Mouse (Mus musculus): ENCODE measurements around the gene Fer1l4. TPM values are rescaled to one million over a fixed set of nuclear protein-coding genes. Genes with fewer than 3 reads are reported as not detected.
A peak's percentile ranks its signal among the peaks of the same experiment; 100 is the strongest.

The Fer1l4 gene
- total RNA-seq, 4 experiments from 2014 or later, result not detected

DNA sequence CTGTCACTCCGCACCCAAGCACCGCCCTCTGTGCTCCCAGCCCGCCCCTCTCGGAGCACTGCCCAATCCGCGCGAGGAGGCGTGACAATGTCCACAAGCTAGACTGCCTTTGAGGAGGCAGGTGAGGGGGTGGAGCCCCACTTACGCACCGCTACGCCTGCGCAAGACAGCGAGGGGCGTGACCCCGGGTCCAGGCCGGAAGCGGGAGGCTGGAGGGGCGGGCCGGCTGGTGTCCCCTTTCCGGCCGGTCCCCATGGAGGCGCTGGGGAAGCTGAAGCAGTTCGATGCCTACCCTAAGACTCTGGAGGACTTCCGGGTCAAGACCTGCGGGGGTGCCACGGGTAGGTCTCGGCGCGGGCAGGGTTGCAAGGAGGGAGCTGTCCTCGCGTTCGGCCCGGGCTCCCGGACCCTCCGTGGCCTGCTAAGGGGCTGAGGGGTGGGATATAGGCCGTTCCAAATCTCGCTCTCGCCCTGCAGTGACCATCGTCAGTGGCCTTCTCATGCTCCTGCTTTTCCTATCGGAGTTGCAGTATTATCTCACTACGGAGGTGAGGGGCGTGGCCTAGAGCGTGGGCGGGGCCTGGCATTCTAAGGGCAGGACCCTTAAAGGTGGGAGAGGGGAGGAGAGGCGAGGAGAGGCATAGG lies 44.7 kb downstream of the Fer1l4 start, which contains the start of the genes 6430550D23Rik and Ergic3:
6430550D23Rik (minus strand) TSS at position 90 of the 645 bp plus-strand sequence.
Ergic3 (plus strand) TSS at position 158 of the 645 bp plus-strand sequence.
- DNase-seq (ENCODE audit: low spot score), result peak; percentile 97

DNA sequence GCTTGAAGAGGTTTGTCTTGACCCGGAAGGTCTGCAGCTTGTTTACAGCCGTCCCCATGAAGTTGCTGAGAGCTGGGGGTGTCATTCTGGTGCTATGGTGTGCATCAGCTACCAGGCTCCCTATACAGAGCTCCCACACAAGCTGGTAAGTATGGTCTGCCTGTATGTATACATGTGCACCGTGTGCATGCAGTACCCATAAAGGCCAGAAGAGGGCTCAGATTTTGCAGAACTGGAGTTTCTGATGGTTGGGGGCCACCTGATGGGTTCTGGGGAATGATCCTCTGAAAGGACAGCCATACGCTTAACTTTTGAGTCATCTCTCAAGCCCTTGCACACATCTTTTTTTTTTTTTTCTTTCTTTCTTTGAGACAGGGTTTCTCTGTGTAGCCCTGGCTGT lies 47.4 kb downstream of the Fer1l4 start:
- no peak for DNase-seq (ENCODE audit: low spot score)

DNA sequence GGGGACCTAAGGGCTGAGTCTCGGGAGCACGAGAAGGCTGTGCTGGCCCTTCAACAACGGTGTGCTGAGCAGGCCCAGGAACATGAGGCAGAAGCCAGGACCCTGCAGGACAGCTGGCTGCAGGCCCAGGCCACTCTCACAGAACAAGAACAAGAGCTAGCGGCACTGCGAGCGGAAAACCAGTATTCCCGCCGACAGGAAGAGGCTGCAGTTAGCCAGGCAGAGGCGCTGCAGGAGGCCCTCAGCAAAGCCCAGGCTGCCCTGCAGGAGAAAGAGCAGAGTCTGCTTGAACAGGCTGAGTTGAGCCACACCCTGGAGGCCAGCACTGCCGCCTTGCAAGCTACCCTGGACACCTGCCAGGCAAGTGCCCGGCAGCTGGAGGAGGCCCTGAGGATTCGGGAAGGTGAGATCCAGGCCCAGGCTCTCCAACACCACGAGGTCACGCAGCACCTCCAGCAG lies 60.9 kb downstream of the Fer1l4 start:
- DNase-seq (ENCODE audit: low spot score), result peak; percentile 21

DNA sequence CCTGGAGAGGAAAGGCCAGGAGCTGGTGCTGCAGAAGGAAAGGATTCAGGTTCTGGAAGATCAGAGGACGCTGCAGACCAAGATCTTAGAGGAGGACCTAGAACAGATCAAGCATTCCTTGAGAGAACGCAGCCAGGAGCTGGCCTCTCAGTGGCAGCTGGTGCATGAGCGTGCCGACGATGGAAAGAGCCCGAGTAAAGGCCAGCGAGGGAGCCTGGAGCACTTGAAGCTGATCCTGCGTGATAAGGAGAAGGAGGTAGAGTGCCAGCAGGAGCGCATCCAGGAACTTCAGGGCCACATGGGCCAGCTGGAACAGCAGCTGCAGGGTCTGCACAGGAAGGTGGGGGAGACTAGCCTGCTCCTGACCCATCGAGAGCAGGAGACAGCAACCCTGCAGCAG lies 61.6 kb downstream of the Fer1l4 start:
- no peak for DNase-seq (ENCODE audit: low spot score)

DNA sequence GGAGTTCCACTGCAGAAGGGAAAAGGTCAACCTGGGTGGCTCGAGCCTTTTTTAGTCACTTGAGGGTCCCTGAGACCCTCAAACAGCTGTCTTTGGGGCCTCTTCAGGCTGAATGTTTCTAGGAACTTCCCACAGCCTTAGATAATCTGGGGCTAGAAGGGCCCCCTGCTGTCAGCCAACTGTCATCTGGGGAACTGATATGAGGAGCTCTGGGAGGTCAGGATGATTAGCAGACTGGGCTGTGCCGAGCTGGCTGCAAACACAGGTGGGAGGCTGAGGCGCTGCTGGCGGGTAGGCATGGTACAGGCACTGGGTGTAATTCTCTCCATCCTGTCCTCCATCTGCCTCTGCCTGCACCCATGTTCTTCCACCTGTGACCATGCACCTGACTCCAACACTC lies 63.7 kb downstream of the Fer1l4 start:
- no peak for DNase-seq (ENCODE audit: low spot score)

DNA sequence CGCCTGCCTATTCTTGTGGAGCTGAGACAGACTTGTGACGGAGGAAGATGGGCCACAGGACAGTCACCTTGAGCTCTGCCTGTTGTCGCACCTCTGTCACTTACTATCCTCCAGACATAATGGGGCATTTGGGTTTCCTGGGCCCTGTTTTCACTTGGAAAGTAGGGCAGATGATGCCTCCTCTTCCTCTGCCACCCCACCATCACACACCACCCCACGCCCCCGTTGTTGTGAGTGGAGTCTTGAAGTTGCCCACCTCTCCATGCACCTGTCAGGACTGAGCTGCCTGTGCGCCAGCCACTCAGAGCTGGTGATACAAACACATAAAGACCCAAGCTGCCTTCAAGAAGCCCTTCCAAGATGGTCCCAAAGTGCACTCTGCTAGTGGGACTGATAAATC lies 65.6 kb downstream of the Fer1l4 start:
- no peak for DNase-seq (ENCODE audit: low spot score)

DNA sequence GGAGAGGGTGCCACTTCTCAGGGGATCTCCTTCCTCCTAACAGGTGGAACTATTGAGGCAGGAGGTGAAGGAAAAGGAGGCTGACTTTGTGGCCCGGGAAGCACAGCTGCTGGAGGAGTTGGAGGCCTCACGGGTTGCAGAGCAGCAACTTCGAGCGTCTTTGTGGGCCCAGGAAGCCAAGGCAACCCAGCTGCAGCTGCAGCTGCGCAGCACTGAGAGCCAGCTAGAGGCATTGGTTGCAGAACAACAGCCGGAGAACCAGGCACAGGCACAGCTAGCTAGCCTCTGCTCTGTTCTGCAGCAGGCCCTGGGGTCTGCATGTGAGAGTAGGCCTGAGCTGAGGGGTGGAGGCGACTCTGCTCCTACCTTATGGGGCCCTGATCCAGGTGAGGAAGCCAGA lies 67.0 kb downstream of the Fer1l4 start:
- no peak for DNase-seq (ENCODE audit: low spot score)

DNA sequence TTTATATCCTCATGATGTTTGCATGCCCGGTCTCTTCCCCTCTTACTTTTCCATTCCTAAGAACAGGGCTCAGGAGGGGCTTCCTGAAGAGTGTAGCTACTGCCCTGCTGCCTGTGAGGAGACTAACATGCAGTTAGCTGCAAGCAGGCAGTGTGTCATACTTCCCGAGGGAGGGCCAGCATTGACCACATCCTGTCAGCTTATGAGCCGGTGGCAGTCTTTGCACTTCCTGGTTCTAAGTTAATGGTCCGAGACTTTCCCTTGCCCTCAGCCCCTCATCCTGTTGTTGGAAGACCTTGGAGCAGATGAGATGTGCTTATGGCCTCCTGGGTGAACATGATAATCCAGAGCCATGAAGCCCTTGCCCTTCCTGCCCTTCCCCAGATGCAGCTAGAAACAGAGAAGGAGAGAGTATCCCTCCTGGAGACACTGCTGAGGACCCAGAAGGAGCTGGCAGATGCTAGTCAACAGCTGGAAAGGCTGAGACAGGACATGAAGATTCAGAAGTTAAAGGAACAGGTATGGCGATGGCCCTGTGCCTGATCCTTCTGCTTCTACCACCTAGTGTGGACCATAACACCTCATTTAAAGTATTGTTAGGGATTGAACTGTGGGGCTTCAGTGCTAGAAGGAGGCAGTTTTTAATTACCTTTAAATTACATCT lies 73.3 kb downstream of the Fer1l4 start:
- DNase-seq (ENCODE audit: low spot score), result peak; percentile 65

DNA sequence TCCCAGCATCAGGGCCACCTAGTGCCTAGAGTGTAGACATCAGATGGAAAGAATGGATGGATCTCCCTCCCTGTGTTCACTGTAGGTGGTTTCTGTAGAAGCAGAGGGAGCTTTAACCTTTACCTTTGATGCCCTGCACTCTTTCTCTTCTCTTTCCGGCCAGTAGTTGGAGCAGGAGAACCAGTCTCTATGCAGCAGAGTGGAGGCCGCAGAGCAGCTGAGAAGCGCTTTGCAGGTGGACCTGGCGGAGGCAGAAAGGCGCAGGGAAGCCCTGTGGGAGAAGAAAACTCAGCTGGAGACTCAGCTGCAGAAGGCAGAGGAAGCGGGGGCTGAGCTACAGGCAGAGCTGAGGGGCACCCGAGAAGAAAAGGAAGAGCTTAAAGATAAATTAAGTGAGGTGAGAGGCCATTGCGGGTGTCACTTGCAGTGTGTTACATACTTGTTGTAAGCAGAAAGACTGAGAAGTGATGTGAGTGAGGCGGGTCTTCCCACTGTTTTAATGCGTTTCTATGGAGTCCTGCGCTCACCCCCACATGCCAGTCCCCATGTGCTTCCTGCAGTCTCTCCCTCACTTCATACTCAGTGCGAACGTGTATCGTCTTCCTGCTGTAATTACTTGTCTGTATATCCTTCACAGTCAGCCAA lies 78.5 kb downstream of the Fer1l4 start:
- DNase-seq (ENCODE audit: low spot score), result no peak

DNA sequence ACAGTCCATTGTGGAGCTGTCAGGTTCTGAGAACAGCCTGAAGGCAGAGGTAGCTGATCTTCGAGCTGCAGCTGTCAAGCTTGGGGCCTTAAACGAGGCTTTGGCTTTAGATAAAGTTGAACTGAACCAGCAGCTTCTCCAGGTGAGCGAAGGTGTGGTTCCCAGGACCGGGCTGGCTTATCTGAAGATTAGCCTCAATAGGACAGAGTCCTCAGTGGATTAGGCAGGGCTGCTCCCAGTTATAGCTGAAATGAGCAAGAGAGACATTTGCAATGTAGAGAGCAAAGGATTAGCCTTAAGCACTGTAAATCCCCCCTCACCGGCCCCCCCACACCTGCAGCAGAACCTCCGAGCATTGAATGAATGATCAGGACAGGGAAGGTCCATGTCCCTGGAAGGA lies 79.4 kb downstream of the Fer1l4 start:
- no peak for DNase-seq (ENCODE audit: low spot score)

Other genes starting within 250 kb of the Fer1l4 start
- 10 to 100 TPM; 29.8 to 40.2 (median 35.1) TPM for gene BC029722, start 233.5 kb downstream of the Fer1l4 start, total RNA-seq (2022)
- 10 to 100 TPM; 44.2 to 65.1 (median 54.3) TPM for gene Eif6, start 226.0 kb downstream of the Fer1l4 start, total RNA-seq (2022)
- not detected for gene Fam83c, start 218.1 kb downstream of the Fer1l4 start, total RNA-seq (2022)
- gene Uqcc1, start 122.6 kb downstream of the Fer1l4 start, total RNA-seq (2022), result 100 to 1,000 TPM; 275 to 349 (median 295) TPM
- not detected for gene Gm15557, start 112.2 kb downstream of the Fer1l4 start, total RNA-seq (2022)
- gene Gdf5, start 107.6 kb downstream of the Fer1l4 start, total RNA-seq (2022), result not detected
- 1 to 10 TPM; 4.1 to 8.8 (median 6.0) TPM for gene Cep250, start 96.5 kb downstream of the Fer1l4 start, total RNA-seq (2022)
- 1 to 10 TPM in 1 of 4 experiments, under 1 TPM in 3; 0.14 to 2.0 (median 0.53) TPM for gene 6430550D23Rik, start 45.0 kb downstream of the Fer1l4 start, total RNA-seq (2022)
- 10 to 100 TPM; 58.2 to 67.2 (median 66.3) TPM for gene Ergic3, start 44.9 kb downstream of the Fer1l4 start, total RNA-seq (2022)
- gene Spag4, start 12.2 kb upstream of the Fer1l4 start, total RNA-seq (2022), result 1 to 10 TPM in 2 of 4 experiments, under 1 TPM in 2; 0.62 to 2.3 (median 1.1) TPM
- gene Cpne1, start 59.0 kb upstream of the Fer1l4 start, total RNA-seq (2022), result 10 to 100 TPM in 3 of 4 experiments, 1 to 10 TPM in 1; 9.4 to 13.7 (median 11.9) TPM
- gene Rbm12, start 59.0 kb upstream of the Fer1l4 start, total RNA-seq (2022), result 10 to 100 TPM in 2 of 4 experiments, 1 to 10 TPM in 2; 8.4 to 20.4 (median 13.6) TPM
- 10 to 100 TPM in 2 of 4 experiments, 1 to 10 TPM in 2; 9.4 to 12.1 (median 10.2) TPM for gene Gm28036, start 74.1 kb upstream of the Fer1l4 start, total RNA-seq (2022)
- 100 to 1,000 TPM; 303 to 403 (median 332) TPM for gene Romo1, start 91.1 kb upstream of the Fer1l4 start, total RNA-seq (2022)
- 100 to 1,000 TPM; 104 to 115 (median 107) TPM for gene Nfs1, start 91.2 kb upstream of the Fer1l4 start, total RNA-seq (2022)
- 100 to 1,000 TPM; 107 to 140 (median 123) TPM for gene Rbm39, start 127.3 kb upstream of the Fer1l4 start, total RNA-seq (2022)
- 10 to 100 TPM; 13.5 to 25.1 (median 19.2) TPM for gene Phf20, start 143.5 kb upstream of the Fer1l4 start, total RNA-seq (2022)